Mouse (Mus musculus): ENCODE data around the gene Cuzd1.
A peak's percentile ranks its signal among the peaks of the same experiment; 100 is the strongest.

Cuzd1 gene

DNA sequence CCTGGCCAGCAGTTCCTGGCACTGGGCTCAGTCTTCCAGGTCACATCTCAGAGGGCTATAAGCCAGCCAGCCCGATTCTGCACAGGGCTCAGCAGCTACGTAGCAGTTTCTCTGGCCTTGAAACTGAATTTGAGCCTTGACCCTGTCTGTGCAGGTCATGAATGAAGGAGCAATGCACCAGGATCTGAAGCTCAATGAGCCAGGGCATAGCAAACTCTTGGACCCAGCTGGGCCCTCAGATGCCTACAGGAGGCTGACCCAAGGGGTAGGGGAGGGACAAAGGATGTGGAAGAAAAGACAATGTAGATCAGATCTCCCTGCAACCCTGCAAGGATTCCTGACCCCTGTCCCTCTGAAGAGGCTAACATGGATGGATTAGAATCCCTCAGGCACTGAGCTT is at the start of gene Cuzd1:
TSS of gene Cuzd1 (minus strand) at position 101 of the 400 bp plus-strand sequence.
- no peak for DNase-seq (ENCODE audit: low spot score)

DNA sequence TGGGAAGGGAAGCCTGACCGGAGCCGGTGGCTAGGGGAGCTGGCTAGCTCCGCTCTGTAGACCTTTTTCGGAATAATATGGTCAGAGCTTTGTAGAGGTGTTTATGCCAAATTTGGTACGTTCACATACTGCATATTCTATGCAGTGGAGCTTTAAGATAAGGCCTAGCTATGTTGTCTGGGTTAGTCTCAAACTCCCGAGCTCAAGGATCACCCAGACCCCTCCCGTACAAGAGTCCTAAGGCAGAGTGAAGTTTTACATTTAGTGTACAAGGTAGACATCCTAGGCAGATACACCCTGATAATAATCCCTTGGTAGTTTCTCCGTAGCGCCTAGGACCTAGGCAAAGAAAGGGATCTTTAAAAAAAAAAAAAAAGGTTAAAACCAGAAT is 49.4 kb upstream of the Cuzd1 start:
- no peak for DNase-seq (ENCODE audit: low spot score)

DNA sequence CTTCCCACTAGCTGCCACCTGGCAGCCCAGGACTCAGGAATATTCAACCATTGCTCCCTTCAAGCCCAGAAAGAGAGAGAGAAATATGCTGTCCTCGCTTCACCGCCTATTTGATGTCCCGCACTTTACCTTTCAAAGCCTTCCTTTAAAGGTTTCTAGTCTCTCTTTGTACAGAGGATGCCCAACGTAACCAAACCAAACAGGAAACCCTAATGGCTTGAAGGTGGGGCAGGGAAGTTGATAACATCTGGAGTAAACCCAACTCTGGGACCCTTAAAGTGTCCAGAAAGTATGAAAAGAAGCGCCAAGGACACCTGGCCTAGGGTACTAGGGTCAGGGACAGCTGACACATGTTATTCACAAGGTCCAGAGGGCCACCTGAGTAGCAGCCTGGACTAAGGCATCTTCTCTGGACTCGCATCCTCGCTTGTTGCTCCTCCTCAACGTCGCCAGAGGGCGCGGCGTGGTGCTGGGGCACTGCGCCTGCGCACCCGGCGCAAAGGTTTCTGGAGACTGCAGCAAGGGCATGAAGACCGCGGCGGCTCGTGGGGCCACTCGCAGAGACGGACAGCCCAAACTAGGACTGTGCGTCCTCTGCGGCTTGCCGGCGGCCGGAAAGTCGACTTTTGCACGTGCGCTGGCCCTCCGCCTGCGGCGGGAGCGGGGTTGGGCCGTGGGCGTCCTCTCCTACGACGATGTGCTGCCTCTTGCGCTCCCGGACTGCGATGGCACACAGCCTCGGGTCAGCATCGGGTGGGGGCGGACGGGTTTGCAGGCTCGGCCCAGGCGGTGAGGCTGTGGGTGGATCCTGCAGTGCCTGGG is 48.8 kb upstream of the Cuzd1 start, which contains the start of gene Pstk:
TSS of gene Pstk (plus strand) at position 494 of the 822 bp plus-strand sequence.
- peak; percentile 87 for DNase-seq (ENCODE audit: low spot score)

DNA sequence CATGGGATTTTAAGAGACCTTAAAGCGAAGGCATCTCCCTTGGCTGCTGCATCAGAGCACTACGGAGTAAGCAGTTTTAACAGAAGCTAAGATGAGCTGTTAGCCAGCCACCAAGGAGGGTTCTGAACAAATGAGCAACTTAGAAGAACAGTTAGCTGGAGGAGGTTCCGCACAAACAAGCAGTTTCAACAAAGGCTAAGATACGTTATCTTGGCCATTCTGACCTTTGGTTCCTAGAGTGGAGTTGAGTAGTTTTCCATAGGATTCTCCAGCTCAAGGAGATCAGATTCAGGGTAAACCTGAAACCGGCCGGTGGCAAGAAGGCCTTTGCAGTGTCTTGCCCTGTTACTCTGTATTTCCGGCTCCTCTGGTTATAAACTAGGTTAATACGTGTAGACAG is 42.0 kb upstream of the Cuzd1 start:
- DNase-seq (ENCODE audit: low spot score), result no peak

DNA sequence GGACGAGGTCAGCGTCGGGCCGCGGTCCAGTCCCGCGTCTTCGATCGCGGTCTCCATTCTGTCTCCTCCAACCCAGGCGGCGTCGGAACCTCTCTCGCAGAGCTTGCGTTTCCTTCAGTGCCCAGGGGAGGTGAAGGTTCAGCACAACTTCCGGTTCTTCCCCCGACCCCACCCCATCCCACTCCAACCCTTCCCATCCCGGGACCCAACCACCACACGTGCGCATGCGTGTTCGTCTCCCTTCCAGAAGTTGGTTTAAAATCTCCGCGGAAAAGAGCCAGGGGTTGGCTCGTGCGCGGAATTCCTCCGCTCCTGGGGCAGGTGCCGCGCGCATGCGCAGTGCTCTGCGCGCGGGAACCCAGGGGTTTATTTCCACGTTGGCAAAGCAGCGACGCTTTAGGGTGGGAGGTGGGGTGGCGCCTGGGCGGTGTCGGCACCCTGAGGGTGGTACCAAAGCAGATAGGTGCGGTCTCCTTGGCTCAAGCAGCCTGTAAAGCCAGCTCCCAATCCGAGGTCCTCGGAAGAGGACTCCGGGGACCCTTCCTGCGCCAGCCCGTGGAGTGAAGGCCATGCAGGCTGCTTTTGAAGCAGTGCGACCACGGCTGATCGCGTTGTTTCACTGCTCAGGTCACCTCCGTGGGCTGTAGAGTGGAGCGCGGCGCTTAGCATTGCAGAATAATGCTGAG is 40.7 kb upstream of the Cuzd1 start, which contains the start of gene 2310057M21Rik:
TSS of gene 2310057M21Rik (minus strand) at position 145 of the 686 bp plus-strand sequence.
- peak; percentile 84 for DNase-seq (ENCODE audit: low spot score)

DNA sequence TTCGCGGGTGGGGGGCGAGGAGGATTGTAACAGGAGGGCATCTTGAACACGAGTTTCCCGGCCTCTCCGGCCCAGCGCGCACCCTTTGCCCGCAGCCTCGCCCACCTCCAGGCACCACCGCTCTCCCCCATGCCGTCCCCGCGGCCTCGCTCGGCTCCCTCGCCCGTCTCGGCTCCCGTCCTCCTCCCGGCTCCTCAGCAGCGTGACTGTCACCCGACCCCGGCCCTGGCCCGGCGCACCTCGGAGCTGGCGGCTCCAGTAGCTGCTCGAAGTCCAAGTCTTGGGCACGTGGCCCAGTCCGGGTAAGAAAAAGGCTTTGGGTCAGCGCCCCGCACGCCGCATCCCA is 40.1 kb upstream of the Cuzd1 start:
- no peak for DNase-seq (ENCODE audit: low spot score)

DNA sequence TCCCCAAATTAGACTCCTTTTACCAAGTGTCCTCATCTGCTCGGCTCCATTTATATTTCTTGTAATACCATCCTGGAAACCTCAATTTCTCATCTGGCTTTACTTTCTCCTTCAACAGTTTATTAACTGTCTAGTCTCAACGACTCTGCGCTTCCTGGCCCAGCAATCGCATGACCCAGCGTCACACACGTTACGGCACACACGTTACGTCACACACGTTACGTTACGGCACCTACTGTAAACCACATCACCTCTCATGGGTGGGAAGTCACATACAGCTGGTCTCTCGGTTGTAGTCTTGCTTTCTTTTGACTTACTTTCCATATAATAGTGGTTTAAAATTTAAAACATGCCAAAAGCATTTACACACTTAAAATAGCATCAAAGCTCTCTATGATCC is 34.0 kb upstream of the Cuzd1 start:
- DNase-seq (ENCODE audit: low spot score), result no peak

DNA sequence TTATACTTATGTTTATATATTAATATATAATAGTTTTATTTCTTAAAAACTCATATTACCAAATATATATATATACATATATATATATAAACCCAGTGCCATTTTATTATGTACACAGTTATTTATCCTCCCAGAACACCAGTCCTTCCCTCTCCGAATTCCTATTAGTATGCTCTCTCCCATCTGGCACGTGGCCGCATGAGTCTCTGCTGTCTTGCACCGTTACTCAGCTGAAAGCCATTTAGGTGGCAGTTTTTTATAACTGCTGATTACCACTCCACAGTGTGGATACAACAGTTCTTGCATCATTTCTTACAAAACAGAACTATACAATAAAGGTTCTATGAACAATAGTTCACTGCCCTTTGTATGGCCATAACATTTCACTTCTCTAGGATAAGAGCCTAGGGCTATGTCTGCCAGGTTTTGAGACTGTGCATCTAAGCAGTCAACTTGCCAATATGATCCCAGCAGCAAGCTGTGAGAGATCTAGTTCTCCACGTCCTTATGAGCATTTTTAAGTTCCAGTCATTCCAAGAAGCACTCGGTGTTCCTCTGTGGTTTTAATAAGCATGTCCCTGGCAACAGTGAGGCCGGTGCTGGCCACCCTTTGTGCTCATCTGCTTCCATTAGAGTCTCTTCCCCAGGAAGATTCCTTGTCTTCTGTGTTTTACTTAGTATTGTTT is 23.9 kb upstream of the Cuzd1 start:
- no peak for DNase-seq (ENCODE audit: low spot score)

DNA sequence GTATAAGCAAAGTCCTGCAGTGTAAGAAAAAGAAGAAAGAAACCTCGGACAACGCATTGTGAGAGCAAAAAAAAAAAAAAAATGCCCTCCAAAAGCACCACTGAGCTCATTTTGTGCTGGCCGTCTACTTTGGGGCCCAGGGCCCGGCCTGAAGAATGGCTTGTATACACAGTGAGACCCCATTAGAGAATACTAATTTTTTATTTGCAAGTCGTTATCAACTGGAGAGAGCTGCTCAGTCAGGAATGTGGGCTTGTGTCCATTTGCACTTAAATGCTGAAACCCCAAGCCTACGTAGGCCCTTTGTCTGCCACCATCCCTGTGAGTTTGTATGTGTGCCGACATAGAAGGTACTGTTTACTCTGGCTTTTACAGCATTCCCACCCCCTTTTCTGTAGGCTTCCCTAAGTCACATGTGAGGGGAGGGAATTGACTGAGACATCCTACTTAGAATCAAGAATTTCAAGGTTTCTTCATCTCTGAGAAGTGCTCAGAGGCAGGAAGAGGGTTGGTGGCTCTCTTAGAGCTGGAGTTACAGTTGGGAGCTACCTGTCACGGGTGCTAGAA is 15.5 kb upstream of the Cuzd1 start:
- no peak for DNase-seq (ENCODE audit: low spot score)

DNA sequence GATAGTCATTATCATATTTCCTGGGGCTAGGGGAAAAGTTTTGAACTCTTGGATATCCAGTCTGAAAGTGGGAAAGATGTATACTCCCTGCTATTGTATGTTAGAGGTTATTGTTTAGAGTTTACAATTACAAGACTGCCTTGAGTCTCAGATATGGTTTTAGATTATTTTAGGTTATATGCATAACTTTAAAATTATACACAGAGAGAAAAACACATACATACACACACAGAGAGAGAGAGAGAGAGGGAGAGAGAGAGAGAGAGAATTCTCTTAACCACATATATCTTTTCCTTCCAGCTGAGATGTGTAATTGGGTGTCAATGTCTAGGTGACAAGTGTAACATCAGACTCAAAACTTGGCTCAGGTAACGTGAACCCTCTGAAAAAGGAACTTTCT is 11.5 kb upstream of the Cuzd1 start, which contains the start of gene Fam24a:
TSS of gene Fam24a (plus strand) at position 301 of the 400 bp plus-strand sequence.
- no peak for DNase-seq (ENCODE audit: low spot score)

DNA sequence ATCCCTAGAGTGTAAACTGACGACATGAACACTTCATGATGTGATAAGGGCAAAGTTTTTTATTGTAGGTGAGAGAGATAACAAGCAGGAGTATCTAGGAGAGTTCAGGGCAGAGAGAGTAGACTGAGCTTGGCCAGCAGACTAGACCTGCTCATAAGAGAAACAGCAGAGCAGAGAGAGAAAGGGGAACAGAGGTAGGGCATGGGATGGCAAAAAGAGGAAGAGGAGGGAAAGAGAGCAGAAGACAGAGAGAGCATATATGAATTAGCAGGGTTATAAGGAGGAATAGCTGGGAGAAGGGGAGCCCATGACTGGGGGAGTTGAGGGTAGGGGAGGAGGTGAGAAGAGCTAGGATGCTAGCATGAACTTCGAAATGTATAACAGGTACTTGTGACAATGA is 9.6 kb upstream of the Cuzd1 start:
- no peak for DNase-seq (ENCODE audit: low spot score)

DNA sequence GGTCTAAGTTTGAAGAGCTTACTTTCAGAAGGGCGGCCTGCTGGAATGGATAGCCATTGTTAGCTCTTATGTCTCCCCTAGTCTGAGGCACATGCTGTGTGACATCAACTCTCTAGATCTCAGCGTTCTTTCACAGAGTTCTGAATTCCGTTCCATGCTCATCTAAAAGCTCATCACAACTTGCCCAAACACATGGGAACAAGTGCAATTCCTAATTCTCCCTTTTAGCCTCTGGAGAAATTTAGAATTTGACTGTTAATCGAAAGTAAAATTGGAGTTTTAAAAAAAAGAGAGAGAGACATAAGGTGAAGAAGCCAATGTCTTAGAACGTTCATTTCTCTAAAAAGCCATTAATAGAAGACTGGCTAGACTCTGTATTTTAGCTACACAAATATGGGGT is 7.3 kb upstream of the Cuzd1 start, which contains the start of gene Fam24b:
TSS of gene Fam24b (minus strand) at position 101 of the 400 bp plus-strand sequence.
- DNase-seq (ENCODE audit: low spot score), result no peak

DNA sequence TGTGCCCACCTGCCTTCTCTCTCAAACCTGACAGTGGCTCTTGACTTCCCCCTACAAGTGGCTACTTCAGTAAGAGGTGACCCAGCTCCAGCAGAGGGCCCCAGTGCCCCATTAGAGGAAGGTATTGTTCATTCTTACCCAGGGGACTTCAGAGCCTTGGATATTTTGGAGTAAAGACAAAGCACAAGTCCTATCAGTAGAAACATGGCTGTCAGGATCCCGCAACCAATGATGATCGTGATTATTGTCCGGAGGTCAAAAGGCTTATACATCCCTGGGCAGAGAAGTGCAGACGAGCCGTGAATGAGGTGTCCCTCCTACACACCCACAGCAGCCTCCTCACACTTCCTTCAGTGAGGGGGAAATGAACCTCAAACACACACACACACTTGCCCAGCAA is 5.0 kb upstream of the Cuzd1 start:
- DNase-seq (ENCODE audit: low spot score), result no peak

DNA sequence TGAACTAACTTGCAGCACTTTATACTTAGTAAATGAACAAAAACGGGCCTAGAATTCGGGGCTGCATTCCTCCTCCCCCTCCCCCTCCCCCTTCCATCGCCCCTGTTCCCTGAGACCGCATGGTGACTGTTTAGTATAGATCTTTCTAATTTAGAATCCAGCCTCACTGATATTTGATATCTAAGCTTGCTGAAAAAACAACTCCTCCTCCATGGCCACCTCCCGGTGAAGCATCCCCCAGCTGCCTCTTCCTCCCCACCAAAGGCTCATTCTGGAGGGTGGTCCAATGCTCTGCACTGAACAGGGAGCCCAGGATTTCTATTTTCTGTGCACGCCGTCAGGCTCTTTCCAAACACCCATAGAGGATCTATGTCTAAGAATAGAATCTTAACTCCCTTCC is 3.8 kb downstream of the Cuzd1 start:
- DNase-seq (ENCODE audit: low spot score), result no peak

DNA sequence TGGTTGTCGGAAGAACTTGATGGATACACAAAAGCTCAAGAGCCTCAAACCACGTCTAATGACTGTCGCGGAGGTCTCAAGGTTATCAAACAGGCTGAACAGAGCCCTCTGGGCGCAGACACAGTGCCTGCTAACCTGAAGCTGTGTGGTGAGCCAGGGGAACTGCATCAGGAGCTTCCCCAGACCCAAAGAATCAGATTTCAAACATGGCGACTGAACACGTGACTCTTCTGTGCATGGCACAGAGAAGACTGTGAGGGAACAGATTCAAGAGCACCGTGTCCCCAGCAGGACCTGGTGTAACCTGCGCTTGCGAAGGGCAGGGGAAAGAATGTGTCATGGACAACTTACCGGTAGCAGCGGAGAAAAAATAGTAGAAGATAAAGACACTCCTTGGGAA is 4.5 kb downstream of the Cuzd1 start:
- DNase-seq (ENCODE audit: low spot score), result no peak

DNA sequence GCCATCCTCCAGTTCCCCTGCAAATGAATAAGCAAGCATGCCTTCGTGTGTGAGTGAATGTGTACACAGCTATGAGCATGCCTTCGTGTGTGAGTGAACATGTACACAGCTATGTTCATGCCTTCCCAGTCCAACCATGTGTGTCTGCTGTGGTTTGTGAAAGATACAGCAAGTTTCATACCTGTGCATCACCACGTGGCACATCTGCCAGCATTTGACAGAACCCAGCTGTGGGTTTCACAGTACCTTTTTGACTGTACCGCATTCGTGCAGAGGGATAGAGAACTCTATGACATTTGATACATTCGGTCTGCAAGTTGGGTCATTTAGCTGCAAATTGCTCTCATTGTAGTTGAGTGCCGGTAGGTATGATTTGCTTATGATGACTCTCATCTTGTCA is 7.6 kb downstream of the Cuzd1 start:
- no peak for DNase-seq (ENCODE audit: low spot score)

DNA sequence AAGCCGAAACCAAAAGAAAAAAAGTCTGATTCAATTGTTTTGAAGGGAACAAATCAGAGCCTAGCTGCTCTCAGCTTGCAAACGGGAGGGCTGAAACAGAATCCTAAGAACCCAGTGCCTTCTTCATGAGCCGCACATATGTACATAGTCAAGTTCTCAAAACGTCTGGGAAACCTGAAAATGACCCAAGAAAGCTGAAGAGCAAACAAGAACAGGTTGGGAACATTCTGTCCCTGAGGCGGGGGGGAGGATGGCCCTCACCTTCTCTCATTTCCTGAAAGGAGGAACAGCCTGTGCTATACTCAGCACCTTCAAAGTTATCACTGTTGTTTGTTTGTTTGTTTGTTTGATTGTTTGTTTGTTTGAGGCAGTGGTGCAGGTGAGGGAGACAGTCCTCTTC is 15.4 kb downstream of the Cuzd1 start:
- DNase-seq (ENCODE audit: low spot score), result no peak

DNA sequence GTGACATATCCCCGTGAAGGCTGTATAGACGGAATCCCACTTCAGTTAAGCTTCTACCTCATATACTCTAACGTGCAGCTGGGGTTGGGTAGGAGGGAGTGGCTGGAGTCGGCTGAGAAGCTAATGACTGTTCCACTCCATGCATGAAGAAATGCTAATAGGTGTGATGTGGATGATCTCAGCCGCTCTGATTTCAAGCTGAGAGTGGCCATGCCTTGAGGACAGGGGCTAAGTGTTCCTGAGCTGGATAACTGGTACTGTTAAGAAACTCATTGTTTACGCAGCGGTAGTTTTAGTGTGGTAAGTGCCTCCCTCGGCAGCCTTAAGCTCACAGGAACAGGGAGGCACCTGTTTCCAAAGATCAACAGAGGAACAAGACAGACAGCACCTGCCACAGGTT is 18.8 kb downstream of the Cuzd1 start:
- no peak for DNase-seq (ENCODE audit: low spot score)

DNA sequence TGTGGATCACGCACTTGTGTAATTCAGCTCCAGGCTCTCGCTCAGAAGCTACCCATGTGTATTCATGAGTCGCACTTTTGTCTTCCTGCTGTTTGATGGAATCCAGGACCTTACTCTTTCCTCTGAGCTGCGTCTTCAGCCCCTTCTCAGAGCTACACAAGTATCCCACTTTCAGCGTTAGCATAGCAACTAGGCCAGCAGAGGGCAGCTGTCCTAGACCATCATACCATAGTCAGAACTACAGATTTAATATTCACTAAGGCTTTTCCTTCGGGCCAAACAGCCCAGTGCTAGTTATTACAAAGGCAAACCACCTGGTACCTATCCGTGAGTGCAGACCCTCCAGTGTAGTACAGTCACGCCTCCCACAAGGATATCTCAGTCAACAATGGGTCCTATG is 24.9 kb downstream of the Cuzd1 start:
- no peak for DNase-seq (ENCODE audit: low spot score)

DNA sequence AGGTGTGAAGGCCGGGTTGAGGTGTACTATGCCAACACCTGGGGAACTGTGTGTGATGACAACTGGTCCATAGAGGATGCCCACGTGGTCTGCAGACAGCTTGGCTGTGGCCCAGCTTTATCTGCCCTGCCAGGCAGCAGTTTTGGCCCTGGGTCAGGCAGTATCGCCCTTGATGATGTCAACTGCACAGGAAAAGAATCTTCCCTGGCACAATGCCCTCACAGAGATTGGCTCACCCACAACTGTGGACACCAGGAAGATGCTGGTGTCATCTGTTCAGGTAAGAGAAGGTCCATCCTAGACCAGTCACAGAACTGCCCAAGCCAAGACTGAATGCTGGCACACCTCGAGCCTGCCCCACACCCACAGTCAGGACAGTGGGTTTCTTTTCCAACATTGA is 56.2 kb downstream of the Cuzd1 start:
- no peak for DNase-seq (ENCODE audit: low spot score)

DNA sequence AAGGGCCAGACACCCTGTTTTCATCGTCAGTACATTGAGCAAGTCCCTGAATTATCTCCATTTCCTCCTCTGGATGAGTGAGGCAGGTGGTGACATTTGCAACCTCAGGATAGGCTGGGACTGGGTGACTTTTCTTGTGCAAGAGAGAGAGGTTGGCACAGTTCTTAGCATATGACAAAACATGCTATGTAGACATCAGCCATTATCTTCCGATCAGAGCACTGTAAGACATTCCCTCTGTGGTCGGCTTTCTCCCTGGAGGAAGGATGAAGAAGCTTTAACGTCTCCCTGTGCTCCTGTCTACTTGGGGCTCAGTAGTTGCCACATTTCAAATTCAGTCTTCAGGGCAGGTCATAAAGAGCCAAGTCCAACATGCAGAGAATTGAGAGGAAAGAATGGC is 57.8 kb downstream of the Cuzd1 start:
- DNase-seq (ENCODE audit: low spot score), result no peak

DNA sequence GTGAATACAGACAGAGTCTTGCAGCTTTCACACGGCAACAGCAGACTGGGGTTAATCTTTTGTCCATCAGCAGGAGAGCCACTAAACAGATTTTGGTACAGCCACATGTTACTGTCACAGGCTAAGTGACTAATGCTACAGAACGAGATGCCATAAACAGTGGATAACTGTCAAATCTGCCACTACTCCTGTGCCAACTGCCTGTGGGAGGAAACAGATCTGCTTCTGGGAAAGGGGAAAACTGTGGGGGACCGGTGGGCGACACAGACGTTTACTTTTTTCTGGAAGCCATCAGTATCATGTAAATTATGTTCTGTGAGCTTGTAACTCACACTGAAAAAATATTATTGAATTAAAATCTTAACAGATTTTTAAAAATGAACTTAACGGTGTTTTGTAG is 61.1 kb downstream of the Cuzd1 start:
- DNase-seq (ENCODE audit: low spot score), result no peak
